Mouse (Mus musculus): ENCODE measurements at regions not wholly inside any gene's neighbourhood (a gene's known extent, or its start where the extent isn't known, plus 50 kb on each side); places are given as distances from the start of the nearest gene placed in this dataset.

- Histone ChIP-seq H3K27ac (no peak overlapping the region), H3K4me2 (no peak overlapping the region), H3K9me3 (replicated peaks) (no peaks in the 10 kb centered on the region), H3K4me3 (no peak overlapping the region), H3K4me1 (no peaks in the 10 kb centered on the region), H3K27me3 (no peaks in the 10 kb centered on the region), H3K9ac (no peak overlapping the region), H3K36me3 (ENCODE audit: poor library complexity, severe bottlenecking) (no peaks in the 10 kb centered on the region)
- no peak for ATAC-seq
- WGBS = 84% methylated on average over 1 of the region's 1 CpGs
Observed at GRCm38 (mm10) chr2:101415002-101415401, 209.5 kb upstream of the Rag2 start.

GRCm38 (mm10) chr2:101416702-101417101 lies 207.8 kb upstream of the Rag2 start:
- no peak overlapping the region for H3K4me2 ChIP-seq
- no peaks in the 10 kb centered on the region for H3K27me3 ChIP-seq
- ATAC-seq = no peak
- H3K9me3 ChIP-seq (replicated peaks) = no peaks in the 10 kb centered on the region
- H3K27ac ChIP-seq = no peak overlapping the region
- no peak overlapping the region for H3K9ac ChIP-seq
- H3K36me3 ChIP-seq (ENCODE audit: poor library complexity, severe bottlenecking) = no peaks in the 10 kb centered on the region
- H3K4me3 ChIP-seq = no peak overlapping the region
- no peaks in the 10 kb centered on the region for H3K4me1 ChIP-seq
- WGBS = 52% methylated on average over 3 of the region's 3 CpGs

GRCm38 (mm10) chr2:101433141-101433895 lies 191.2 kb upstream of the Rag2 start:
- H3K4me3 ChIP-seq = no peak overlapping the region
- no peak for ATAC-seq
- no peaks in the 10 kb centered on the region for H3K27me3 ChIP-seq
- H3K9ac ChIP-seq = no peak overlapping the region
- no peaks in the 10 kb centered on the region for H3K36me3 ChIP-seq (ENCODE audit: poor library complexity, severe bottlenecking)
- WGBS = 87% methylated on average over 8 of the region's 8 CpGs
- H3K27ac ChIP-seq = no peak overlapping the region
- H3K9me3 ChIP-seq (replicated peaks) = no peaks in the 10 kb centered on the region
- no peaks in the 10 kb centered on the region for H3K4me1 ChIP-seq
- H3K4me2 ChIP-seq = no peak overlapping the region

- Histone ChIP-seq H3K27me3 (no peaks in the 10 kb centered on the region), H3K36me3 (ENCODE audit: poor library complexity, severe bottlenecking) (no peaks in the 10 kb centered on the region), H3K27ac (no peak overlapping the region), H3K9me3 (replicated peaks) (no peaks in the 10 kb centered on the region), H3K9ac (no peak overlapping the region), H3K4me1 (no peaks in the 10 kb centered on the region), H3K4me2 (no peak overlapping the region), H3K4me3 (no peak overlapping the region)
- WGBS = 63% methylated on average over 5 of the region's 5 CpGs
- ATAC-seq = no peak
Observed at GRCm38 (mm10) chr2:101440231-101440630, 184.3 kb upstream of the Rag2 start.

- no peak overlapping the region for H3K27ac ChIP-seq
- no peak overlapping the region for H3K9ac ChIP-seq
- H3K36me3 ChIP-seq (ENCODE audit: poor library complexity, severe bottlenecking) = no peaks in the 10 kb centered on the region
Observed at GRCm38 (mm10) chr2:101441081-101441630, 183.4 kb upstream of the Rag2 start.

GRCm38 (mm10) chr2:101455591-101455990 lies 168.9 kb upstream of the Rag2 start:
- no peak overlapping the region for H3K27ac ChIP-seq
- no peaks in the 10 kb centered on the region for H3K9me3 ChIP-seq (replicated peaks)
- no peaks in the 10 kb centered on the region for H3K36me3 ChIP-seq (ENCODE audit: poor library complexity, severe bottlenecking)
- no peak overlapping the region for H3K4me2 ChIP-seq
- no peak overlapping the region for H3K9ac ChIP-seq
- ATAC-seq = no peak
- no peaks in the 10 kb centered on the region for H3K27me3 ChIP-seq
- H3K4me3 ChIP-seq = no peak overlapping the region
- H3K4me1 ChIP-seq = peaks cover 5% of the 10 kb centered on the region; the same call in 1 of the 2 replicates
- 77% methylated on average over 5 of the region's 5 CpGs for WGBS

More at GRCm38 (mm10) chr2:101441081-101441630, 183.4 kb upstream of the Rag2 start:
- no peak for ATAC-seq
- no peak overlapping the region for H3K4me2 ChIP-seq
- no peaks in the 10 kb centered on the region for H3K27me3 ChIP-seq
- WGBS = 92% methylated on average over 5 of the region's 5 CpGs
- no peaks in the 10 kb centered on the region for H3K9me3 ChIP-seq (replicated peaks)
- H3K4me3 ChIP-seq = no peak overlapping the region
- H3K4me1 ChIP-seq = no peaks in the 10 kb centered on the region

GRCm38 (mm10) chr2:101458959-101459358 lies 165.6 kb upstream of the Rag2 start:
- no peaks in the 10 kb centered on the region for H3K9me3 ChIP-seq (replicated peaks)
- H3K4me3 ChIP-seq = no peak overlapping the region
- no peak for ATAC-seq
- no peak overlapping the region for H3K27ac ChIP-seq
- H3K4me1 ChIP-seq = peaks cover 10% of the 10 kb centered on the region; the same call in 1 of the 2 replicates
- no peaks in the 10 kb centered on the region for H3K36me3 ChIP-seq (ENCODE audit: poor library complexity, severe bottlenecking)
- 30% methylated on average over 1 of the region's 1 CpGs for WGBS
- no peak overlapping the region for H3K4me2 ChIP-seq
- H3K9ac ChIP-seq = no peak overlapping the region
- no peaks in the 10 kb centered on the region for H3K27me3 ChIP-seq

- Histone ChIP-seq H3K27ac (no peak overlapping the region), H3K9me3 (replicated peaks) (no peaks in the 10 kb centered on the region), H3K27me3 (no peaks in the 10 kb centered on the region), H3K4me3 (no peak overlapping the region), H3K4me2 (no peak overlapping the region), H3K4me1 (peaks cover 10% of the 10 kb centered on the region), H3K9ac (no peak overlapping the region), H3K36me3 (ENCODE audit: poor library complexity, severe bottlenecking) (no peaks in the 10 kb centered on the region)
- WGBS = 93% methylated on average over 1 of the region's 1 CpGs
- ATAC-seq = no peak
Observed at GRCm38 (mm10) chr2:101462450-101462849, 162.1 kb upstream of the Rag2 start.

GRCm38 (mm10) chr2:101464291-101465140 lies 160.0 kb upstream of the Rag2 start:
- Histone ChIP-seq H3K9ac (no peak overlapping the region; the same call in 1 of the 2 replicates), H3K27me3 (no peaks in the 10 kb centered on the region), H3K9me3 (replicated peaks) (no peaks in the 10 kb centered on the region), H3K4me2 (no peak overlapping the region), H3K36me3 (ENCODE audit: poor library complexity, severe bottlenecking) (no peaks in the 10 kb centered on the region), H3K4me3 (no peak overlapping the region), H3K27ac (no peak overlapping the region), H3K4me1 (peaks cover 6% of the 10 kb centered on the region)
- ATAC-seq = no peak
- WGBS = 67% methylated on average over 9 of the region's 9 CpGs

- Histone ChIP-seq H3K9ac (no peak overlapping the region), H3K36me3 (ENCODE audit: poor library complexity, severe bottlenecking) (no peaks in the 10 kb centered on the region), H3K27me3 (no peaks in the 10 kb centered on the region), H3K9me3 (replicated peaks) (no peaks in the 10 kb centered on the region), H3K4me1 (no peaks in the 10 kb centered on the region), H3K4me3 (no peak overlapping the region), H3K4me2 (no peak overlapping the region), H3K27ac (no peak overlapping the region)
- ATAC-seq = no peak
- 86% methylated on average over 6 of the region's 6 CpGs for WGBS
Observed at GRCm38 (mm10) chr2:101470569-101471100, 153.9 kb upstream of the Rag2 start.

GRCm38 (mm10) chr2:101472449-101473115 lies 151.9 kb upstream of the Rag2 start:
- no peak overlapping the region for H3K9ac ChIP-seq
- H3K4me2 ChIP-seq = no peak overlapping the region
- no peaks in the 10 kb centered on the region for H3K27me3 ChIP-seq
- H3K4me3 ChIP-seq = no peak overlapping the region
- H3K36me3 ChIP-seq (ENCODE audit: poor library complexity, severe bottlenecking) = no peaks in the 10 kb centered on the region
- no peaks in the 10 kb centered on the region for H3K9me3 ChIP-seq (replicated peaks)
- no peaks in the 10 kb centered on the region for H3K4me1 ChIP-seq
- ATAC-seq = peak; percentile 94
- 30% methylated on average over 8 of the region's 8 CpGs for WGBS
- no peak overlapping the region for H3K27ac ChIP-seq

Measured in forebrain, embryonic 13.5 days (tissue).